Mouse (Mus musculus): Measurements from ENCODE around the gene Nedd9. TPM values are rescaled to one million over a fixed set of nuclear protein-coding genes. Genes with fewer than 3 reads are reported as not detected.

Gene Nedd9
- total RNA-seq (2022): 10 to 100 TPM in 3 of 4 experiments, 1 to 10 TPM in 1; 9.9 to 14.0 (median 11.1) TPM

- DNase-seq (ENCODE audit: low spot score in 2 of 2): no peak
These were observed at the start of gene Nedd9 for GRCm38 (mm10) chr13:41486606-41487408. TSS of gene Nedd9 (minus strand) at chr13:41487362.

GRCm38 (mm10) chr13:41532625-41533024 lies 45.5 kb upstream of the Nedd9 start:
- DNase-seq (ENCODE audit: low spot score in 2 of 2): no peak

GRCm38 (mm10) chr13:41530326-41530725 lies 43.2 kb upstream of the Nedd9 start:
- DNase-seq (ENCODE audit: low spot score in 2 of 2): no peak

GRCm38 (mm10) chr13:41524208-41524607 lies 37.0 kb upstream of the Nedd9 start:
- no peak for DNase-seq (ENCODE audit: low spot score in 2 of 2)

- DNase-seq (ENCODE audit: low spot score in 2 of 2): no peak
These were observed 34.1 kb upstream of the Nedd9 start for GRCm38 (mm10) chr13:41521296-41521695.

- no peak for DNase-seq (ENCODE audit: low spot score in 2 of 2)
These were observed 33.5 kb upstream of the Nedd9 start for GRCm38 (mm10) chr13:41520549-41521161.

GRCm38 (mm10) chr13:41519792-41520191 lies 32.6 kb upstream of the Nedd9 start:
- DNase-seq (ENCODE audit: low spot score in 2 of 2): no peak

GRCm38 (mm10) chr13:41517193-41517592 lies 30.0 kb upstream of the Nedd9 start:
- no peak for DNase-seq (ENCODE audit: low spot score in 2 of 2)

- DNase-seq (ENCODE audit: low spot score in 2 of 2): no peak
These were observed 28.6 kb upstream of the Nedd9 start for GRCm38 (mm10) chr13:41515749-41516148.

GRCm38 (mm10) chr13:41514918-41515317 lies 27.8 kb upstream of the Nedd9 start:
- DNase-seq (ENCODE audit: low spot score in 2 of 2): no peak

GRCm38 (mm10) chr13:41513456-41513855 lies 26.3 kb upstream of the Nedd9 start:
- no peak for DNase-seq (ENCODE audit: low spot score in 2 of 2)

GRCm38 (mm10) chr13:41512243-41512642 lies 25.1 kb upstream of the Nedd9 start:
- no peak for DNase-seq (ENCODE audit: low spot score in 2 of 2)

- no peak for DNase-seq (ENCODE audit: low spot score in 2 of 2)
These were observed 23.7 kb upstream of the Nedd9 start for GRCm38 (mm10) chr13:41510631-41511419.

- no peak for DNase-seq (ENCODE audit: low spot score in 2 of 2)
These were observed 18.4 kb upstream of the Nedd9 start for GRCm38 (mm10) chr13:41505594-41505993.

- no peak for DNase-seq (ENCODE audit: low spot score in 2 of 2)
These were observed 17.8 kb upstream of the Nedd9 start for GRCm38 (mm10) chr13:41504997-41505396.

GRCm38 (mm10) chr13:41504448-41504847 lies 17.3 kb upstream of the Nedd9 start:
- no peak for DNase-seq (ENCODE audit: low spot score in 2 of 2)

- no peak for DNase-seq (ENCODE audit: low spot score in 2 of 2)
These were observed 15.7 kb upstream of the Nedd9 start for GRCm38 (mm10) chr13:41502917-41503301.

- no peak for DNase-seq (ENCODE audit: low spot score in 2 of 2)
These were observed 15.2 kb upstream of the Nedd9 start for GRCm38 (mm10) chr13:41502136-41502916.

GRCm38 (mm10) chr13:41500793-41501192 lies 13.6 kb upstream of the Nedd9 start:
- DNase-seq (ENCODE audit: low spot score in 2 of 2): no peak

GRCm38 (mm10) chr13:41498611-41499121 lies 11.5 kb upstream of the Nedd9 start:
- DNase-seq (ENCODE audit: low spot score in 2 of 2): no peak

- no peak for DNase-seq (ENCODE audit: low spot score in 2 of 2)
These were observed 7.5 kb upstream of the Nedd9 start for GRCm38 (mm10) chr13:41494681-41495080.

Measured in left cerebral cortex, adult 8-10 months (tissue).